Mouse (Mus musculus) lung, embryonic 14.5 days (tissue): ENCODE results near the gene Gm37240. TPM values are rescaled to one million over a fixed set of nuclear protein-coding genes. Genes with fewer than 3 reads are reported as not detected.
A peak's percentile ranks its signal among the peaks of the same experiment; 100 is the strongest.

Source experiments
- ATAC-seq: fragments of 200-750 bp; cut with Nextera tagmentation; 2 replicates; pipeline ENCODE4 v1.8.0; 2017; ENCODE audit warnings: mild to moderate bottlenecking, moderate TSS enrichment, moderate library complexity; ENCODE audit not compliant: insufficient read depth
- DNase-seq: peaks from one replicate; pipeline ENCODE4 v3.0.0-alpha.2; 2015
- H3K27ac ChIP-seq: fragments of 300-500 bp; sonication (generic); 2 replicates; pipeline ENCODE4 v1.5.1; 2014; ENCODE audit warnings: low read depth, mild to moderate bottlenecking, moderate library complexity
- H3K27me3 ChIP-seq: fragments of 300-500 bp; sonication (generic); 2 replicates; pipeline ENCODE4 v1.6.1; 2014; ENCODE audit warnings: low read length, control low read depth; ENCODE audit not compliant: insufficient read depth
- H3K36me3 ChIP-seq: fragments of 300-500 bp; sonication (generic); 2 replicates; pipeline ENCODE4 v1.6.1; 2014; ENCODE audit warnings: control low read depth; ENCODE audit not compliant: insufficient read depth
- H3K4me1 ChIP-seq: fragments of 300-500 bp; sonication (generic); 2 replicates; pipeline ENCODE4 v1.6.1; 2014; ENCODE audit warnings: antibody characterized with exemption, control low read depth; ENCODE audit not compliant: insufficient read depth
- H3K4me2 ChIP-seq: fragments of 300-500 bp; sonication (generic); 2 replicates; pipeline ENCODE4 v1.6.1; 2014; ENCODE audit warnings: mild to moderate bottlenecking
- H3K4me3 ChIP-seq: fragments of 300-500 bp; sonication (generic); 2 replicates; pipeline ENCODE4 v1.5.1; 2014; ENCODE audit warnings: low read depth, low read length
- H3K9ac ChIP-seq: fragments of 300-500 bp; sonication (generic); 2 replicates; pipeline ENCODE4 v1.6.1; 2014
- H3K9me3 ChIP-seq: fragments of 300-500 bp; sonication (generic); 2 replicates; pipeline ENCODE4 v1.6.1; 2016; ENCODE audit warnings: low read depth, low read length, control low read depth
- CTCF ChIP-seq: IDR thresholded peaks from 2 replicates; pipeline ENCODE4 v1.5.1; 2016; ENCODE audit warnings: antibody characterized with exemption, low read depth
- WGBS: fragments of 180-500 bp; shearing (Covaris S2); extraction: QIAGEN DNeasy Blood & Tissue Kit; methylation state at CpG from one replicate; pipeline ENCODE4 v1.1.7; 2014; 5-methylcytosine and 5-hydroxymethylcytosine counted together
- polyA plus RNA-seq: library from polyadenylated mRNA; unstranded; fragments of >200 nt; fragmentation: Nextera tagmentation; extraction: Ambion mirVana; gene quantifications from 2 replicates; pipeline ENCODE4 v1.2.1, GENCODE M21; 2014

Gene Gm37240
- polyA plus RNA-seq, 1 experiment from 2014 or later, result 4.5 TPM

DNA sequence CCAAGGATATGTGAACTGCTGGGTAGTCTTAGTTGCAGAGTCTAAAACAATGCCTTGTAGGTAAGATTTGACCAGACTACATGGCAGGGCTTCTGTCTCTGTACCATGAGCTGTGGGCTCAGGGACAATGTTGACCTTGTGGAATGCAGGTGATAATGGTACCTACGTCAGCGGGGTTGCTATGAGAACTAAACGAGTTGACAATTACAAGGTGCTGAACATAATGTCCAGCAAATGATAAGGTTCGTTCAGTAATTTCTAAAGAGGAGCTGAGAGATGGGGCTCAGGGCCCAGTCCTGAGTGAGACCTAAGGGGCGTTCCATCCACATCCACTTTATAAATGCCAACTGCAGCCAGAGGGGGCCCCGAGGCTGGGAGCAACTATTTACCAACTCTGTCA, 495.6 kb downstream of the Gm37240 start:
- no peak for TF ChIP-seq CTCF

DNA sequence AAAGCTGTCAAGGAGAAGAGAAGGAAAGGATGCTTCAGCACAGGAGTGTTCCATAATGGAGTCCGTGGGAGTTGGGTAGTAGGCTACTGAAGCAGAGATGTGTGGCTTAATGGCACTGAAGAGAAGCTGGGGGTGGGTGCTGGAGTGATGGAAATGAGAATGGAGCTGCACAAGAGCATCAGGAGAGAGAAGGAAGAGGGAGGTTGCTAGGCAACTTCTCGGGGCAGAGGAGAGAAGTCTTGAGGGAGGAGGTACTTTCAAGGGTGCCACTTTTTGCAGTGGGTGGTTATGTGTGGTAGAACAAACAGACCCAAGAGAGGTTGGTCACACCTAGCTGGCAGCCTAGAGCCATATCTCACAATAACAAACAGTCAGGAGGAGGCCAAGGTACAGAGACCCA, 496.2 kb downstream of the Gm37240 start:
- WGBS, result 66% methylated on average over 2 of the region's 2 CpGs
- H3K27ac ChIP-seq, result no peak overlapping the region
- no peak overlapping the region for H3K4me3 ChIP-seq
- peaks cover 11% of the 10 kb centered on the region; the same call in 1 of the 2 replicates for H3K9me3 ChIP-seq
- H3K27me3 ChIP-seq, result no peaks in the 10 kb centered on the region
- H3K4me2 ChIP-seq, result no peak overlapping the region
- no peak for TF ChIP-seq CTCF
- H3K4me1 ChIP-seq, result no peaks in the 10 kb centered on the region
- no peak for DNase-seq
- H3K36me3 ChIP-seq, result no peaks in the 10 kb centered on the region
- ATAC-seq, result no peak
- no peak overlapping the region for H3K9ac ChIP-seq

More for the DNA sequence above, 495.6 kb downstream of the Gm37240 start:
- no peak overlapping the region for H3K4me3 ChIP-seq
- no peaks in the 10 kb centered on the region for H3K27me3 ChIP-seq
- DNase-seq, result no peak
- no peak for ATAC-seq
- no peaks in the 10 kb centered on the region for H3K4me1 ChIP-seq
- H3K27ac ChIP-seq, result no peak overlapping the region
- peaks cover 12% of the 10 kb centered on the region; the same call in 1 of the 2 replicates for H3K9me3 ChIP-seq
- no peaks in the 10 kb centered on the region for H3K36me3 ChIP-seq
- WGBS, result 81% methylated on average over 6 of the region's 6 CpGs
- no peak overlapping the region for H3K9ac ChIP-seq
- no peak overlapping the region for H3K4me2 ChIP-seq

DNA sequence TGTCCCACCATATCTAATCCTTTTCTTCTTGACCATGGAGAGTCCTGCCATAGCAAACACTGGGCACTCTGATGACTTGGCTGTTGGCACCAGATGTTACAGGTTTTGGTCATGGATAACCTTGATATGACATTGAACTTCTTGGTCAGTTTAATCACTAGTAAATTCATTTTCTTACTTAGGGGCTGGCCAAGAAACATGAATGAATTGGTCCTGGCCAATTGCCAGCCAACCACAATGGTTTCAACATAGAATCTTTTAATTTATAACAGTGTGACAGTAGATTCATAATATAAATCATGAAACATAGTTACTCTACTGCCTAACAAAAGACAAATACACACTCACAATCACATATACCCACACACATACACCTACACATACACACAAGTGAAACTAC, 501.9 kb downstream of the Gm37240 start:
- Histone ChIP-seq H3K4me3 (no peak overlapping the region), H3K9me3 (no peaks in the 10 kb centered on the region), H3K27ac (no peak overlapping the region), H3K9ac (no peak overlapping the region), H3K4me2 (no peak overlapping the region), H3K4me1 (no peaks in the 10 kb centered on the region), H3K36me3 (no peaks in the 10 kb centered on the region), H3K27me3 (no peaks in the 10 kb centered on the region)
- ATAC-seq (no peak), DNase-seq (no peak)
- no peak for TF ChIP-seq CTCF

DNA sequence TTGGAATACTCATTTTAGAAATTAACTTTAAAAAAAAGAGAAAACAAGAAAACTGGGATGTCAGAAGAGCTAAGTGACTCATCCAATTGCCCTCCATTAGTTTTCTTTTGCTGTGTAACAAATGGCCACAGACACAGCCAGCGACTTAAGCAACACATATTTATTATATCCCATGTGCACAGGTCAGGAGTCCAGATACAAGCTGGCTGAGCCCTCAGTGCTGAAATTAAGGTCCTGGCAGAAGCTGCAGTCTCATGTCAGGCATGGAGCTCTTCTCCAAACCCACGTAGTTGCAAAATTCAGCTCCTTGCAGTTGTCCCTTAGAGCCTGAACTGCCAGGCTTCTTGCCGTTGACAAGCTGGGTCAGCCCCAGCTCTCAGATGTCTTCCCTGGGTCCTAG, 504.0 kb downstream of the Gm37240 start:
- no peak overlapping the region for H3K9ac ChIP-seq
- no peaks in the 10 kb centered on the region for H3K36me3 ChIP-seq
- H3K4me1 ChIP-seq, result no peaks in the 10 kb centered on the region
- no peak overlapping the region for H3K4me3 ChIP-seq
- 68% methylated on average over 3 of the region's 3 CpGs for WGBS
- ATAC-seq, result no peak
- no peak overlapping the region for H3K27ac ChIP-seq
- no peaks in the 10 kb centered on the region for H3K27me3 ChIP-seq
- H3K9me3 ChIP-seq, result no peaks in the 10 kb centered on the region
- no peak for TF ChIP-seq CTCF
- H3K4me2 ChIP-seq, result no peak overlapping the region
- DNase-seq, result no peak

DNA sequence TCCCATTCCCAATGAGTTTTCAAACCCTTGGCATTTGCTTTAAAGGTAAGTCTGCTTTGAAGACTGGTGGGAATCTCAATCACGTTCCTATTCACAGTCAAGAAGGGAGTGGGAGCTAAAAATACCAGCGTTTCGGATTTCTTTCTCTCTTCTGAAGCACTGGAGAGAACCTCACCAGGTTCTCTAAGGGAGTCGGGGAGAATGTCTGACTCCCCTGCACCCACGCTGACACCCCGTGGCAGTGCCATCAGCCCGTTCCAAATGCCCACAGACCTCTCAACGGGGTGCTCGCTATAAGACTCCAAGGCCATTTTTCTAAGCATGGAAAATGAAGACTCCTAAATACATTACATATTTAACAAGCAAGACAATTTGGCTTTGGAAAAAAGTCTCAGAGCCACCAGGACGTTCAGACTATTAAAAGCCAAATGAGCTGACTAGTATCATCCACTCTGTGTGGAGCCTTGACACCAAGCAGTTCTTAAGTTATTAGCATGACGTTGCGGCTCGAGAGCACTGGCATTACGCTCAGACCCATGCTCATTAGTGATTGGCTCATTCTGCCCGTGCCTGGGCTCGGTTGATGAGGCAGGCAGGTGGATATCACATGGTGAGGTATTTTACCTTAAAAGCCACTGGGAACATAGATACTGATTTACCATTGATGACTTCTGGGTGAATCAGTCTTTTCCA, 508.5 kb downstream of the Gm37240 start:
- WGBS, result 67% methylated on average over 16 of the region's 16 CpGs
- no peak for ATAC-seq
- Histone ChIP-seq H3K9me3 (no peaks in the 10 kb centered on the region), H3K27ac (no peak overlapping the region), H3K9ac (no peak overlapping the region), H3K4me2 (no peak overlapping the region), H3K4me3 (no peak overlapping the region), H3K36me3 (no peaks in the 10 kb centered on the region), H3K27me3 (no peaks in the 10 kb centered on the region), H3K4me1 (no peaks in the 10 kb centered on the region)
- no peak for TF ChIP-seq CTCF
- DNase-seq, result no peak

DNA sequence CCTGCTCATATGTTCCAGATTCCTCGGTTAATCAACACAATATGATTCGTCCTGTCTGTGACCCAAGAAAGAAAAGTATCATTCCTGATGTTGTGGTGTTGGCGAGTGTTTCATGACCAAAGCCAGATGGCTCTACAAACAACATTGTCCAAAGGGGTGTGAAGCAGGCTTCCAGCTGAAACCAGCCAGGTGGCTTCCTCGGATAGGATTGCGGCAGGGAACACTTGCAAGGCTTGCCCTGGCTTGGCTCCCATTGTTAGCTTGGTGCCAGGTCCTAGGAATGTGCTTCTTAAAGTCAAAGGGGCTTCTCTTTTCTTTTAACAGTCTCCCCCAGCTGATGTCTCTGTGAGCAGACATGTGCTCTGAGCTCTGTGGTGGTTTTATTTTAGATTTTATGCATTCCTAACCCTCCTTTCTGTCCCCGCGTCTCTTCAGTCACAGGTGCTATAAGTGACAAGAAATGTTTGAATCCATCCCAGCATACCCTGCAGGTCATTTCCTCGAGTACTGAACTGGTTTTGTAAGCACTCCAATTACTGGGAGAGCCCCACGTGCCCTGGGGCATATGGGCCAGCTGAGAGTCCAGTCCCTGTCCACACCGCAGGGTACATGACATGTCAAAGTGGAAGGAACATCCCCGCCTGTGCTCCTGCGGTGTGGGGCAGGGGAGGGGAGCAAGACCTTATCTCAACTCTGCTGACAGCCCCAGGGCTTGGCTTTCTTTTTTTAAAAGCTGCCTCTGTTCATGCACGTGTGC, 509.2 kb downstream of the Gm37240 start:
- WGBS, result 36% methylated on average over 13 of the region's 13 CpGs
- Histone ChIP-seq H3K9ac (no peak overlapping the region), H3K4me2 (no peak overlapping the region), H3K4me3 (no peak overlapping the region), H3K36me3 (no peaks in the 10 kb centered on the region), H3K4me1 (no peaks in the 10 kb centered on the region), H3K27ac (no peak overlapping the region), H3K9me3 (no peaks in the 10 kb centered on the region), H3K27me3 (no peaks in the 10 kb centered on the region)
- ATAC-seq, result peak; percentile 35; the same call in 1 of the 2 replicates
- TF ChIP-seq CTCF, result no peak
- DNase-seq, result peak; percentile 49

DNA sequence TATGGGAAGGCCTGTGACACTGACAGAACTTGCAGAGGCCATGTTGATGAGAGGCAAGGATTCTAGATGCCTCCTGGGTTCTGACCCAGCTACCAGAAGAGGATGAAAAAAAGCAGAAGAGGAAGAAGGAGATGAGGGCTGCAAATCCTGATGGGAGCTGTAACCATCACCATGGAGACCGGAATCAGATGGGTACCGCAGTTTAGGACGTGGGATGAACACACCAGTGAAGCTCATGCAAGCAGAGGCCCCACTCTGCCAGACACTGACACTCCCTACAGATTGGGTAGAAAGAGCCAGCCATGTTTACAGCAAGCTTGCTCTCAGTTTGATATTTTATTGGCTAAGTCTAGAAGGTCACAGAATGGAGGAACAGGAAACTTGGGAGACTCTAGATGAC, 509.8 kb downstream of the Gm37240 start:
- no peak for TF ChIP-seq CTCF
- no peak overlapping the region for H3K9ac ChIP-seq
- no peak overlapping the region for H3K4me2 ChIP-seq
- no peaks in the 10 kb centered on the region for H3K27me3 ChIP-seq
- H3K27ac ChIP-seq, result no peak overlapping the region
- no peak overlapping the region for H3K4me3 ChIP-seq
- ATAC-seq (no peak), DNase-seq (no peak)
- no peaks in the 10 kb centered on the region for H3K4me1 ChIP-seq
- WGBS, result 80% methylated on average over 3 of the region's 3 CpGs
- H3K9me3 ChIP-seq, result no peaks in the 10 kb centered on the region
- no peaks in the 10 kb centered on the region for H3K36me3 ChIP-seq
